Mouse (Mus musculus) thymus, adult 2 months (tissue): ENCODE data around the gene Jmjd7. TPM values are rescaled to one million over a fixed set of nuclear protein-coding genes. Genes with fewer than 3 reads are reported as not detected.

ENCODE experiments used
- DNase-seq: peaks from one replicate; pipeline ENCODE4 v3.0.0; 2021
- H3K27ac ChIP-seq: fragments of 200-500 bp; 2 replicates; pipeline ENCODE4 v1.5.1; 2012; ENCODE audit warnings: low read length, control low read depth; ENCODE audit not compliant: control insufficient read depth, insufficient read depth
- H3K27me3 ChIP-seq: fragments of 200-500 bp; 2 replicates; pipeline ENCODE4 v1.6.1; 2012; ENCODE audit warnings: mild to moderate bottlenecking, low read length, moderate library complexity, mixed read lengths; ENCODE audit not compliant: control insufficient read depth, insufficient read depth
- H3K36me3 ChIP-seq: fragments of 200-500 bp; 2 replicates; pipeline ENCODE4 v1.6.1; 2012; ENCODE audit warnings: mild to moderate bottlenecking, low read length, moderate library complexity; ENCODE audit not compliant: control insufficient read depth, insufficient read depth
- H3K4me1 ChIP-seq: fragments of 200-500 bp; replicated peaks from 2 replicates; pipeline ENCODE4 v1.6.1; 2012; ENCODE audit warnings: low read length; ENCODE audit not compliant: control insufficient read depth, insufficient read depth
- H3K4me3 ChIP-seq: fragments of 200-500 bp; 2 replicates; pipeline ENCODE4 v1.5.1; 2012; ENCODE audit warnings: mild to moderate bottlenecking, low read length, control low read depth, moderate library complexity; ENCODE audit not compliant: control insufficient read depth, insufficient read depth
- CTCF ChIP-seq: fragments of 200-500 bp; IDR thresholded peaks from 2 replicates; pipeline ENCODE4 v1.5.1; 2012; ENCODE audit warnings: mild to moderate bottlenecking, control low read depth, low read length, moderate library complexity, borderline replicate concordance; ENCODE audit not compliant: control insufficient read depth, poor library complexity, insufficient read depth; ENCODE audit errors: extremely low read depth
- POLR2A ChIP-seq: fragments of 200-500 bp; IDR thresholded peaks from 2 replicates; pipeline ENCODE4 v1.6.1; 2012; ENCODE audit warnings: mild to moderate bottlenecking, low read length, control low read depth, moderate library complexity; ENCODE audit not compliant: control insufficient read depth, poor library complexity, insufficient read depth; ENCODE audit errors: extremely low read depth
- WGBS: fragments of 180-500 bp; shearing (Covaris S2); methylation state at CpG from one replicate; pipeline ENCODE4 v1.1.7; 2018; 5-methylcytosine and 5-hydroxymethylcytosine counted together
- polyA plus RNA-seq: library from polyadenylated mRNA; depleted of rRNA; stranded (reverse); fragments of >200 nt; gene quantifications from 2 replicates; pipeline ENCODE4 v1.2.3, GENCODE M21; 2012

Jmjd7 gene
- polyA plus RNA-seq, 1 experiment: 15.5 TPM

DNA sequence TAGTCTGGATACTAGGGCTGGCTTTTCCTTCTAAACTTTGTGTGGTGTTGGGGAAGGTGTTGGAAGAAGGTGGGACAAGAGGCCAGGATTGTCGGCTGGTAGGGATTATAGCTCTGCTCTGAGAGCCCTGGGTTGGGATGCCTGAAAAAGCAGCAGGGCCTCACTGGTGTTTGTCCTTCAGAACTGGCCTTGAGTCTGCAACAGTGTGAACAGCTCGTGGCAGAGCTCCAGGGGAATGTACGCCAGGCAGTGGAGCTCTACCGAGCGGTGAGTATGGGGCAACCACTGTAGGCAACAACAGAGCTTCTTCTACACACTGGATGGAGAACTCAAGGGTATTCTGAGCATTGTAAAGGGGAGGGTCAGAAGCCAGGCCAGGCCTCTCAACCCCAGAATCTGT lies 2.9 kb upstream of the Jmjd7 start:
- Histone ChIP-seq H3K27me3 (no peaks in the 10 kb centered on the region), H3K4me3 (no peak overlapping the region), H3K27ac (no peak overlapping the region), H3K36me3 (no peaks in the 10 kb centered on the region), H3K4me1 (peaks cover 11% of the 10 kb centered on the region)
- no peak for DNase-seq
- TF ChIP-seq CTCF (no peak), POLR2A (no peak)
- WGBS: 96% methylated on average over 5 of the region's 5 CpGs

DNA sequence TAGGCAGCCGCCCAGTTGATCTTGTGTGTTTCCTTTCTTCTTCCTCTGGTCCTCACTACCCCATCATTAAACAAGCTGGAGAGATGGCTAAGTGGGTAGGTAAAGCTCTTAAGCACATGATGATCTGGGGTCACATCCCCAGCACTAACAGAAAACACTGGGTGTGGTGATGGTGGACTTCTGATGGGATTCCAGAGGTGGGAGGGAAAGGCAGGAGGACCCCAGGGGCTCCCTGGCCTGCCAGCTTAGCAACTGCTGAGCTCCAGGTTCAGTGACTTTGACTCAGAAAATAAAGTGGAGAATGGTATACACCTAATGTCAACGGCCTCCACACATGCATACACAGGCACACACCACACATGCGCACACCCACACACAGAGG lies 658 bp downstream of the Jmjd7 start:
- WGBS: 63% methylated on average over 3 of the region's 3 CpGs
- Histone ChIP-seq H3K27ac (0 out of 2 replicates have a peak overlapping the region, but pooled peaks have one; percentile 31), H3K4me1 (peaks cover 11% of the 10 kb centered on the region), H3K36me3 (no peaks in the 10 kb centered on the region), H3K4me3 (peak overlapping the region; percentile 60), H3K27me3 (no peaks in the 10 kb centered on the region)
- TF ChIP-seq POLR2A (no peak), CTCF (no peak)
- peak; percentile 13 for DNase-seq

DNA sequence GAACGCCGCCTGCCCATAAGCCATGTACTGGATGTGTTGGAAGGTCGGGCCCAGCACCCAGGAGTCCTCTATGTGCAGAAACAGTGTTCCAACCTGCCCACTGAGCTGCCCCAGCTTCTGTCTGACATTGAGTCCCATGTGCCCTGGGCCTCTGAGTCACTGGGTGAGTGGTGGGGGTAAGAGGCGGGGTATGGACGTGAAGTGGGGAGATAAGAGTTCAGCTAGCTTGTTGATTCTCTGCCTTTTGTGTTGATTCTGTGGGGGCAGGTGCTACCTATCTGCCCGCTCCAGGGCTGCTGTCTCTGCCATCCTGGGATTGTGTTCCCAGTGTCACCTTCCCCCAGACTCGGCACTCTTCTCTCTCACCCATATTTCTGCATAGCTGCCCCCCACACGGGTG lies 3.1 kb downstream of the Jmjd7 start:
- TF ChIP-seq POLR2A (no peak), CTCF (no peak)
- 96% methylated on average over 8 of the region's 8 CpGs for WGBS
- no peak overlapping the region for H3K4me3 ChIP-seq

DNA sequence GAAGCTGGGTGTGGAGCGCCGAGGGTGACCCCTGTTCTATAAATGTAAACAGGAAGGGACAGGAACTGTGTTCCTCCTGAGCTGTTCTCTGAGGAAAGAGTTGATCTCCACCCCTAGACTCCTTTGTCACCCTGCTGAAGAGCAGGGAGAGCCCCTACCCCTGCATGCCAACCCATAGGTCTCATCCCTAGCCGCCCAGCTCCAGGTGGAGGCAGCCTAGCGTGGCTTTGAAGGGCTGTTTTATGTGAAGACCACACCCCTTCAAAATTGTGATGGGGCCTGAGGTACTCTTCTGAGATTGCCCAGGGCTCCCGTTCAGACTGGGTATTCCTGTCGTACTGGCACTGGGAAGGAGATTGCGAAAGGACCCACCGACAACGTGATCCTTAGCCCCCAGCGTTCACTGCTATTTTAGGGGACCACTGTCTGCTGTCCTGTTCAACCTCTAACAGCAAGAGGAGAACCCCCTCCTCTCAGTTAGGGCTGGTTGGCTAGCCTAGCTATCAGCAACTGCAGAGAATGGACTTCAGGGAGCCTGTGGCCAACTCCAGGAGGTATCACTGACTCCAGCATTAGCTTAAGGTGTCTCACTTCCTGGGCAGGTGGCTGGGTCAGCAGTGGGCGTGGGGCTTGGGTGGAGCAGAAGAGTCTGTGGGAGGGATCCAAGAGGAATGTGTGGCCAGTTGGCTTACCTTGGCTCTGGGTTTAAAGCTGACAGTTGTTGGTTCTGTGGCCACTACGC lies 5.6 kb downstream of the Jmjd7 start, which contains the start of gene Pla2g4b:
Pla2g4b (plus strand) TSS at position 692 of the 742 bp plus-strand sequence.
- 93% methylated on average over 12 of the region's 12 CpGs for WGBS
- peaks cover 6% of the 10 kb centered on the region for H3K4me1 ChIP-seq
- H3K36me3 ChIP-seq: no peaks in the 10 kb centered on the region

More for the DNA sequence above, 3.1 kb downstream of the Jmjd7 start:
- H3K27ac ChIP-seq: no peak overlapping the region
- H3K27me3 ChIP-seq: no peaks in the 10 kb centered on the region
- peaks cover 11% of the 10 kb centered on the region for H3K4me1 ChIP-seq
- H3K36me3 ChIP-seq: no peaks in the 10 kb centered on the region
- no peak for DNase-seq

DNA sequence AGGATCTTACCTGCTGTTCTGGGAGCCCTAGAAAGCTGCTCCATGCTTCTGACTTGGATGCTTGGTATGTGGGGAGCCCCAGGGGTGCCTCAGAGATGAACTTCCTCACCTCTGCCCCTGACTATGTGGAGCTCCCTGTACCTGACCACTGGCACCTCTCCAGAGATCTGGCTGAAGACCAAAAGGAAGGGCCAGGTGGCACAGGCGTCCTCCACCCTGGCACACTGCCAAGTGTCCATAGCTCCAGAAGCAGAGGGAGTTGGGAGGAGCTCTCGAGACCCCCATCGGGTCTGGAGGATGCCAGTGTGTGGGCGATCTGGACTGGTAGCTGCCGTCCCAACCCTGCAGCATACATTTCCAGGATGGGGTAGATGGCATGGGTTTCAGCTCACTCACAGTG lies 6.4 kb downstream of the Jmjd7 start:
- no peak for DNase-seq
- Histone ChIP-seq H3K4me3 (no peak overlapping the region), H3K36me3 (no peaks in the 10 kb centered on the region), H3K4me1 (no peaks in the 10 kb centered on the region), H3K27me3 (no peaks in the 10 kb centered on the region), H3K27ac (no peak overlapping the region)
- 90% methylated on average over 5 of the region's 5 CpGs for WGBS
- no peak for TF ChIP-seq POLR2A
- no peak for TF ChIP-seq CTCF

More for the DNA sequence above, 5.6 kb downstream of the Jmjd7 start, which contains the start of gene Pla2g4b:
- H3K27me3 ChIP-seq: no peaks in the 10 kb centered on the region
- no peak within 1 kb of the TSS for H3K4me3 ChIP-seq
- no peak within 1 kb of the TSS for H3K27ac ChIP-seq
- no peak for DNase-seq
- no peak for TF ChIP-seq CTCF
- TF ChIP-seq POLR2A: no peak

DNA sequence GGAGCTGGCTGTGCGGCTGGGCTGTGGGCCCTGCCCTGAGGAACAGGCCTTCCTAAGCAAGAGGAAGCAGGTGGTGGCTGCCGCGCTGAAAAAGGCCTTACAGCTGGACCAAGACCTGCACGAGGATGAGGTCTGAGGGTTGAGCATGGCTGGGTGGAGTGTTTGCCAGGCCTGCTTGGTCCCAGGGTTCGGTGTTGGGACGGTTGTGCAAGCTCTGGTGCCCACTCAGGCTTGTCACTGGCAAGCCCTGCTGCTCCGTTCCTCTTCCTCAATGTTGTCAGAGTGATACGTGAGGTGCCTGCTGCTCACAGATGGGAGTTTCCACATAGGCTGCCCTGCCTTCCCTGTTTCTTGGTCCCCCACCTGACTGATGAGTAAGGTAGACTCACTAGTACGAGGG lies 10.5 kb downstream of the Jmjd7 start:
- H3K4me1 ChIP-seq: no peaks in the 10 kb centered on the region
- DNase-seq: no peak
- H3K27me3 ChIP-seq: no peaks in the 10 kb centered on the region
- 48% methylated on average over 9 of the region's 9 CpGs for WGBS
- no peak for TF ChIP-seq CTCF
- TF ChIP-seq POLR2A: no peak
- H3K27ac ChIP-seq: no peak overlapping the region
- H3K4me3 ChIP-seq: no peak overlapping the region
- H3K36me3 ChIP-seq: no peaks in the 10 kb centered on the region
